Mouse (Mus musculus): Measurements from ENCODE around the gene Wasl. TPM values are rescaled to one million over a fixed set of nuclear protein-coding genes. Genes with fewer than 3 reads are reported as not detected.

The Wasl gene
- polyA plus RNA-seq, 1 experiment from 2014 or later: 69.7 TPM

- no peak for ATAC-seq (replicated peaks)
- Histone ChIP-seq H3K4me2 (no peak overlapping the region), H3K4me3 (no peak overlapping the region), H3K4me1 (no peaks in the 10 kb centered on the region), H3K36me3 (replicated peaks) (no peaks in the 10 kb centered on the region), H3K9ac (no peak overlapping the region), H3K9me3 (no peaks in the 10 kb centered on the region), H3K27me3 (replicated peaks) (no peaks in the 10 kb centered on the region), H3K27ac (no peak overlapping the region)
- WGBS: 90% methylated on average over 6 of the region's 6 CpGs
These were observed 64.7 kb downstream of the Wasl start for GRCm38 (mm10) chr6:24600134-24600533.

- 75% methylated on average over 5 of the region's 5 CpGs for WGBS
- Histone ChIP-seq H3K4me3 (no peak overlapping the region), H3K4me1 (no peaks in the 10 kb centered on the region), H3K27ac (no peak overlapping the region), H3K4me2 (no peak overlapping the region), H3K9ac (no peak overlapping the region), H3K9me3 (no peaks in the 10 kb centered on the region), H3K36me3 (replicated peaks) (no peaks in the 10 kb centered on the region), H3K27me3 (replicated peaks) (no peaks in the 10 kb centered on the region)
- no peak for ATAC-seq (replicated peaks)
These were observed 65.2 kb downstream of the Wasl start for GRCm38 (mm10) chr6:24599639-24600038.

- Histone ChIP-seq H3K9me3 (no peaks in the 10 kb centered on the region), H3K4me2 (no peak overlapping the region), H3K4me3 (no peak overlapping the region), H3K4me1 (no peaks in the 10 kb centered on the region), H3K27me3 (replicated peaks) (no peaks in the 10 kb centered on the region), H3K27ac (no peak overlapping the region), H3K36me3 (replicated peaks) (no peaks in the 10 kb centered on the region), H3K9ac (no peak overlapping the region)
- ATAC-seq (replicated peaks): no peak
- 91% methylated on average over 6 of the region's 6 CpGs for WGBS
These were observed 65.6 kb downstream of the Wasl start for GRCm38 (mm10) chr6:24599179-24599578.

- 49% methylated on average over 10 of the region's 10 CpGs for WGBS
- ATAC-seq (replicated peaks): no peak
These were observed 67.3 kb downstream of the Wasl start, which contains the start of gene Lmod2 for GRCm38 (mm10) chr6:24597500-24597899. Lmod2 (plus strand) TSS chr6:24597762.

GRCm38 (mm10) chr6:24591525-24592218 lies 73.1 kb downstream of the Wasl start:
- Histone ChIP-seq H3K27me3 (replicated peaks) (no peaks in the 10 kb centered on the region), H3K9ac (no peak overlapping the region), H3K4me3 (no peak overlapping the region), H3K9me3 (no peaks in the 10 kb centered on the region), H3K4me2 (no peak overlapping the region), H3K27ac (no peak overlapping the region), H3K36me3 (replicated peaks) (no peaks in the 10 kb centered on the region), H3K4me1 (0 out of 2 replicates have a peak, but pooled peaks cover 4% of the 10 kb centered on the region)
- WGBS: 52% methylated on average over 10 of the region's 10 CpGs
- ATAC-seq (replicated peaks): no peak

More at GRCm38 (mm10) chr6:24597500-24597899, 67.3 kb downstream of the Wasl start, which contains the start of gene Lmod2:
- Histone ChIP-seq H3K36me3 (replicated peaks) (no peaks in the 10 kb centered on the region), H3K27me3 (replicated peaks) (no peaks in the 10 kb centered on the region), H3K4me1 (no peaks in the 10 kb centered on the region), H3K9me3 (no peaks in the 10 kb centered on the region), H3K27ac (no peak within 1 kb of the TSS), H3K9ac (no peak within 1 kb of the TSS), H3K4me2 (no peak within 1 kb of the TSS), H3K4me3 (no peak within 1 kb of the TSS)

- Histone ChIP-seq H3K4me3 (no peak overlapping the region), H3K9me3 (no peaks in the 10 kb centered on the region), H3K9ac (no peak overlapping the region), H3K27ac (no peak overlapping the region), H3K27me3 (replicated peaks) (no peaks in the 10 kb centered on the region), H3K4me1 (0 out of 2 replicates have a peak, but pooled peaks cover 4% of the 10 kb centered on the region), H3K4me2 (no peak overlapping the region), H3K36me3 (replicated peaks) (no peaks in the 10 kb centered on the region)
- WGBS: 82% methylated on average over 5 of the region's 5 CpGs
- ATAC-seq (replicated peaks): no peak
These were observed 74.5 kb downstream of the Wasl start for GRCm38 (mm10) chr6:24590282-24590681.

- WGBS: 44% methylated on average over 3 of the region's 3 CpGs
- Histone ChIP-seq H3K4me2 (no peak overlapping the region), H3K4me1 (0 out of 2 replicates have a peak, but pooled peaks cover 4% of the 10 kb centered on the region), H3K27ac (no peak overlapping the region), H3K36me3 (replicated peaks) (no peaks in the 10 kb centered on the region), H3K9me3 (no peaks in the 10 kb centered on the region), H3K27me3 (replicated peaks) (no peaks in the 10 kb centered on the region), H3K9ac (no peak overlapping the region), H3K4me3 (no peak overlapping the region)
- no peak for ATAC-seq (replicated peaks)
These were observed 77.9 kb downstream of the Wasl start for GRCm38 (mm10) chr6:24586885-24587284.

- Histone ChIP-seq H3K9ac (no peak overlapping the region), H3K4me2 (no peak overlapping the region), H3K9me3 (no peaks in the 10 kb centered on the region), H3K27ac (no peak overlapping the region), H3K4me1 (0 out of 2 replicates have a peak, but pooled peaks cover 4% of the 10 kb centered on the region), H3K27me3 (replicated peaks) (no peaks in the 10 kb centered on the region), H3K4me3 (no peak overlapping the region), H3K36me3 (replicated peaks) (no peaks in the 10 kb centered on the region)
- 66% methylated on average over 10 of the region's 10 CpGs for WGBS
- ATAC-seq (replicated peaks): no peak
These were observed 79.1 kb downstream of the Wasl start for GRCm38 (mm10) chr6:24585431-24586310.

GRCm38 (mm10) chr6:24583456-24583855 lies 81.4 kb downstream of the Wasl start:
- no peaks in the 10 kb centered on the region for H3K36me3 ChIP-seq (replicated peaks)
- no peak overlapping the region for H3K9ac ChIP-seq
- H3K9me3 ChIP-seq: no peaks in the 10 kb centered on the region
- WGBS: 76% methylated on average over 3 of the region's 3 CpGs
- ATAC-seq (replicated peaks): no peak
- H3K4me3 ChIP-seq: no peak overlapping the region
- H3K4me2 ChIP-seq: no peak overlapping the region
- H3K27ac ChIP-seq: no peak overlapping the region
- H3K27me3 ChIP-seq (replicated peaks): no peaks in the 10 kb centered on the region
- 0 out of 2 replicates have a peak, but pooled peaks cover 4% of the 10 kb centered on the region for H3K4me1 ChIP-seq

- H3K36me3 ChIP-seq (replicated peaks): no peaks in the 10 kb centered on the region
- H3K27ac ChIP-seq: no peak overlapping the region
- no peaks in the 10 kb centered on the region for H3K9me3 ChIP-seq
- no peaks in the 10 kb centered on the region for H3K4me1 ChIP-seq
- no peak overlapping the region for H3K9ac ChIP-seq
- no peak for ATAC-seq (replicated peaks)
- no peak overlapping the region for H3K4me3 ChIP-seq
- H3K4me2 ChIP-seq: no peak overlapping the region
- no peaks in the 10 kb centered on the region for H3K27me3 ChIP-seq (replicated peaks)
These were observed 91.5 kb downstream of the Wasl start for GRCm38 (mm10) chr6:24573319-24573718.

GRCm38 (mm10) chr6:24572431-24572830 lies 92.4 kb downstream of the Wasl start:
- Histone ChIP-seq H3K36me3 (replicated peaks) (no peaks in the 10 kb centered on the region), H3K4me2 (no peak overlapping the region), H3K9me3 (no peaks in the 10 kb centered on the region), H3K9ac (no peak overlapping the region), H3K27ac (no peak overlapping the region), H3K4me3 (no peak overlapping the region), H3K4me1 (no peaks in the 10 kb centered on the region), H3K27me3 (replicated peaks) (no peaks in the 10 kb centered on the region)
- WGBS: 92% methylated on average over 14 of the region's 14 CpGs
- ATAC-seq (replicated peaks): no peak

- H3K27ac ChIP-seq: no peak overlapping the region
- no peaks in the 10 kb centered on the region for H3K9me3 ChIP-seq
- no peak overlapping the region for H3K4me3 ChIP-seq
- H3K4me2 ChIP-seq: no peak overlapping the region
- H3K36me3 ChIP-seq (replicated peaks): no peaks in the 10 kb centered on the region
- no peak for ATAC-seq (replicated peaks)
- 83% methylated on average over 6 of the region's 6 CpGs for WGBS
- no peak overlapping the region for H3K9ac ChIP-seq
- no peaks in the 10 kb centered on the region for H3K27me3 ChIP-seq (replicated peaks)
- H3K4me1 ChIP-seq: no peaks in the 10 kb centered on the region
These were observed 93.7 kb downstream of the Wasl start for GRCm38 (mm10) chr6:24571126-24571525.

All from midbrain, embryonic 15.5 days (tissue).